Mouse (Mus musculus): ENCODE results near the gene Strn3.
"Not testable (repeated sequence)": the region's sequence is repeated elsewhere in the genome, so short reads cannot be mapped to it uniquely, and the experiment has no call there.

The Strn3 gene

DNA sequence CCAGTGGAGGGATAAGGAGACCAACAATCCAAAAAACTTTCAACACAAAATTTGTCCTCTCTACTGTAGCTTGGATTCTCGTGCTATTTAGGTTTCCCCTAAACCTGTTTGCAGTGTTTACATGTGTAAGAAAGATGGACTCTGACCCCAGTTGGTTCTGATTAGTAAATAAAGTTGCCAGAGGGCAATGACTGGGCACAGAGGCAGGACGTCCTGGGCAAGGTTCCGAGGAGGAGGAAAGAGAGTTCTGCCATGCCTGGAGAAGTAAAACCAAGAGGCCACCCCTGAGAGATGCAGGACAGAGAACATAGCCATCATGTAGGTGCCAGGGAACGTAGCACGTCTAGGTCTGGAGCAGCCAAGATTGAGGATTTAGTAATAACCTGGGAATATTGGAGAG, 79.3 kb downstream of the Strn3 start:
- no peak for DNase-seq (ENCODE audit: extremely low spot score)

DNA sequence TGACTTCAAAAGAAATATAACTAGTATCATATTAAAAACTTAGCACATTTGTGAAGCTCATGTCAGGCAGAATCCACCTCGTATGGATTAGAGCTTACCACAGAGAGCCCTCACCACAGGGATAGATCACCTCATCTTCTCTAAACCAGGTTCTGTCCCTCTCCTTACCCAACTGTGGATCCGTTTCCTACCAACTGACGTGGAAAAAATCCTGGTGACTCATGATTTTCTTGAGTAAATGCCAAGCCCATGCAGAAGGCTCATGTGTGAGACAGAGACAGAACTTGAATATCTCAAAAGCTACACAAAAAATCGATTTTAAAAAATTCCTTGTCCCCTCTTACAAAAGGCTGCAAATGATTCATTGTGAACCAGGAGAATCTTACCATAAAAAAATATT, 85.6 kb downstream of the Strn3 start:
- no peak for DNase-seq (ENCODE audit: extremely low spot score)

DNA sequence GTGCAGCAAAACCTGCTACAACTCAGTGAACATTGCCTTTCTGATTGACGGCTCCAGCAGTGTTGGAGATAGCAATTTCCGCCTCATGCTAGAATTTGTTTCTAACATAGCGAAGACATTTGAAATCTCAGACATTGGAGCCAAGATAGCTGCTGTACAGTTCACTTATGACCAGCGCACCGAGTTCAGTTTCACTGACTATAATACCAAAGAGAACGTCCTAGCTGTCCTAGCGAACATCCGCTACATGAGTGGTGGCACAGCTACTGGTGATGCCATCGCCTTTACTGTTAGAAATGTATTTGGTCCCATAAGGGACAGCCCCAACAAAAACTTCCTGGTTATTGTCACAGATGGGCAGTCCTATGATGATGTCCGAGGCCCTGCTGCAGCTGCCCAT, 88.4 kb downstream of the Strn3 start:
- no peak for DNase-seq (ENCODE audit: extremely low spot score)

DNA sequence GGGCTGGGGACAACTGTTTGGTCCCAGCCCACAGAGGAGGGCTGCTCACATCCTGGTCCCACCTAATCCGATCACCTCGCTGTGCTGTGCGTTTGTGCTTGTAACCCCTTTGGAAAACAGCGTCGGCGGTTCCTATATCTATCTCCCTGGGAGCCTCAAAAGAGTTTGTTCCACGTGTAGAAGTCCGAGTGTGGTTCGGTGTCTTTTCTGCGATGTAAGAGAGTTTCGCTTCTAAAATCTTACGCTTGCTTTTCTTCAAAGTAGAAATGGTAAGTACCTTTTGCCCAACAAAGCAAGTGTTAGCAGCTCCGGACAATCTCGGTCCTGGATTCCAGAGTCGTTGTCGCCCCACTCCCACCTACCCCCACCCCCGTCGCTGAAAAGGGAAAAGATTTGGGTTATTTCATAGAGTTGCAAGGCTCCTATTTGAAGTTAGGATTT, 97.6 kb downstream of the Strn3 start:
- DNase-seq (ENCODE audit: extremely low spot score): no peak

DNA sequence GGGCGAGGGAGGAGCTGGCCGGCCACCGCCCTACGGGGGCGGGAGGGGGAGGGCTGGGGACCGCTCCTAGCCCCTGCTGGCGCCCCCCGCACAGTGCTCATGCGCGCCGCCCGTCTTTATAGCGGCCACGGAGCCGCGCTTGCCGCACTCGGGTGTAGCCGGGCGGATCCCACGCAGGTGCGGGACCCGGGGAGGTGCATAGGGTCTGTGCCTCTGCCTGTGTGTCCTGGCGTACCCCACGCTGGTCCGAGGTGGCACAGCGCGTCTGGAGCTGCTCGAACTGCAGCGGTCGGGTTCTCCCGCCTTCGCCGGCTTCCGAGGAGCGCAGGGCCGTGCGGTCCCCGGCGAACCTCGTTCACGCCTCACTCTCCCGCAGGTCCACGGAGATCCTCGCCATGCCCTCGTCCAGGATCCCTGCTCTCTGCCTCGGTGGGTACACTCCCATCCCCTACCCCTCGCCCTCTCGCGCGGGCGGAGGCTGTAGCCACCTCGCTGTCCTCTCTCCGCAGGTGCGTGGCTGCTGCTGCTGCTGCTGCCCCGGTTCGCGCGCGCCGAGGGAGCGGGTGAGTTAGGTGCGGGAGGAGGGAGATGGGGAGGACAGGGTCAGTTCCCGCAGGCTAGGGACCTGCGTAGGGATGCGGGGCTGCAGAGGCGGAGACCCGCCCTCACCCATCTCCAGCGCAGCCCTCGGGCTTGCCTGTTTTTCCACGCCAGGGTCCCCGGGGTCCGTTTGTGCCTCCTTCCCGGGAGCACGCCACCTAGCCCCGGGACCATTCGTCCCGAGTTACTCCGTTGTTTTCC, 98.3 kb downstream of the Strn3 start, which contains the start of gene Coch:
TSS of gene Coch (plus strand) at position 113 of the 801 bp plus-strand sequence.
- peak; percentile 65 for DNase-seq (ENCODE audit: extremely low spot score)

DNA sequence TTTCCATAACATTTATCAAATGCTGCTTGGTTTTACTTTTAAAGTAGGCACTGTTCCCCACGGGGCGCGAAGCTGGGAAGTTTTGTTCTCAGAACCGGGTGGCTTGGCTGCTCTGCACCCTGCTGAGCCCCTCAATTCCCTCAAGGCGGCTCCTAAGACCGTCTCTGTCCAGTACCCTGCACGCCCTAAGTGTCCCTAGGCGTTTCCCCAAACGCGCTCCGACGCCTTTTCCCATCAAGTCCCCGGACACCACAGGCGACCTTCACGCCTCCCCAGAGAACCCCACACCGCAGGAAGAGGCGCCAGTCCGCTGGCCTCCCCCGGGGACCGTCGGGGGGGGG, 98.8 kb downstream of the Strn3 start:
- DNase-seq (ENCODE audit: extremely low spot score): peak; percentile 61

DNA sequence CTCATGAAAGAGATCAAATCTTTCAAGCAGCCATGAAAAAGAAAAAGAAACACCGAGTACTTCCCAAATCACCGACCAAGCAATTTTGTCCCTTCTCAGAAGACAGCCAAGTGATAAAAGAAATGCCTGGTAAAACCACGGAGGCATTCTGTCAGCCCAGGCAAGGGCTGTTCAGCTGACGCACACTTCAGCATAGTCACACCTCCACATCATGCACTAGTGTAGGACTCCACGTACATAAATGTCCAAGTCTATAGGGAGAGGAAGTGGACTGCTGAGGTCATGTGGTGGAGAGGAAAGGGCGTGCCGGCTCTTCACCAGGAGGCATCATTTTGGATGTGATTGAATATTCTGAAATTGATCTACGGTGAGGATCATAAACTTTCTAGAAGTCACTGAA, 99.8 kb downstream of the Strn3 start:
- DNase-seq (ENCODE audit: extremely low spot score): no peak

DNA sequence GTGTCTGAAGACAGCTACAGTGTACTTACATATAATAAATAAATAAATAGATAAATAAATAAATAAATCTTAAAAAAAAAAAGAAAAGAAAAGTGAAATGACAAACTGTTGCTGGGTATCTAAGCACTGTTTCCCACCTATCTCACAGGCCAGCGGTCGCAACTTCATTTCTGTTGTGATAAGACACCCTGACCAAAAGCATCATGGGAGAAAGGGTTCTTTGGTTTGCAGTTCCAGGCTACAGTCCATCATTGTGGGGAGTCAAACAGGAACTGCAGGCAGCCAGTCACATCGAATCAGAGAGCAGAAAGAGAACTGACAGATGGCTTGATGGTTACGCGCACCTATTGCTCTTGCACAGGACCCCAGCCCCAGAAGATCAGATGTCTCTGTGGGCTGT, 102.4 kb downstream of the Strn3 start:
- no peak for DNase-seq (ENCODE audit: extremely low spot score)

DNA sequence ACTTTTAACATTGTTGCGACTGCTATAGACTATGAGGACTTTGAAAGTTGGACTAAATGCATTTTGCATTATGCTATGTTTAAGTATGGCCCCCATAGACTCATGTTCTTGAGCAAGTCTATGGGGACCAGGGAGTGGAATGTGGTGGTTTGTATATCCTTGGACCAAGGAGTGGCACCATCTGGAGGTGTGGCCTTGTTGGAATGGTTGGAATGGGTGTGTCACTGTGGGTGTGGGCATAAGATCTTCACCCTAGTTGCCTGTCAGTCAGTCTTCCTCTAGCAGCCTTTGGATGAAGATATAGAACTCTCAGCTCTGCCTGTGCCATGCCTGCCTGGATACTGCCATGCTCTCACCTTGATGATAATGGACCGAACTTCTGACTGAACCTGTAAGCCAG, 113.9 kb downstream of the Strn3 start:
- DNase-seq (ENCODE audit: extremely low spot score): not testable (repeated sequence)

DNA sequence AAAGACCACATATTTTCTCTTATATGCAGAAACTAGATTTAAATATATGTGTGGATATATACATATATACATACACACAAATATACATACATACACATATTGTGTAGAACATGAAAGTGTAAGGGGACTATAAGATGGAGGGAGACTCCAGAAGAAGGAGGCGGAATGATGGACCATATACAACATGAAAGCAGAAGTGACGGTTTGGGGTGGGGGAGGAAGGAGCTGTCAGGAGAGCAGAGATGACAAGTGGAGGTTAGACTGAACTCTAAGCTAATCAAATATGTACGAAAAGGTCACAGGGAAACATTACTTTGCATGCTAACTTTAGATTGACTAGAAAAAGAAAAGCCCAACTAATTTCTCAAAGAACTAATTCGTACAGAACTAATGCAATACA, 119.0 kb downstream of the Strn3 start:
- DNase-seq (ENCODE audit: extremely low spot score): no peak

DNA sequence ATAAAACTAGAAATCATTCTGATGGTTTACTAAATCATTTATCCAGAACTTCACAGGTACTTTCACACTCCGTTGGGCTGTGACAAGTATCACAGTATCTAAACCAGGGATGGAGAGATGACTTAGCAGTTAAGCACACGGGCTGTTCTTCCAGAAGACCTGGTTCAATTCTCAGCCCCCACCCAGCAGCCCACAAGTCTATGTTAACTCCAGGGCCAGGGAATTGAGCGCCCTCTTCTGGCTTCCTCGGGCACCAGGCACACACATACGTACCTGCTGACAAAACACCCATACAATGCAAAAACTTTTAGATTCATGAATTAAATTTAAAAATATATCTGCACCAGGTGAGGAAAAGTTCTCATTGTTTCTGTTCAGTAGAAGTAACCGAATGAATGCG, 121.8 kb downstream of the Strn3 start:
- no peak for DNase-seq (ENCODE audit: extremely low spot score)

DNA sequence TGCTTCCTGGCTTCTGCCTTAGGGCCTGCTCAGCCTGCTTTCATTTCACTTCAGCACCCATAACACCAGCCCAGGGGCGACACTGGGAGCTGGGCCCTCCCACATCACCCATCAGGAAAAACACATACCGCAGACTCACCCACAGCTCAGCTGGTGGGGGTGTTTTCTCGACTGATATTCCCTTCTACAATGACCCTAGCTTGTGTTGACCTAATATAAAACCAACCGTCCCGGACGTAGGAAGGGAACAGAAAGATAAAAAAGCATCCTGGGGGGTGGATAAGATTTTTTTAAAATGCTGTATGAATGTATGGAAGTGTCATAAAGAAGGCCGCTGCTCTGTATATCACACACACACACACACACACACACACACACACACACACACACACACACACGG, 122.2 kb downstream of the Strn3 start:
- no peak for DNase-seq (ENCODE audit: extremely low spot score)

DNA sequence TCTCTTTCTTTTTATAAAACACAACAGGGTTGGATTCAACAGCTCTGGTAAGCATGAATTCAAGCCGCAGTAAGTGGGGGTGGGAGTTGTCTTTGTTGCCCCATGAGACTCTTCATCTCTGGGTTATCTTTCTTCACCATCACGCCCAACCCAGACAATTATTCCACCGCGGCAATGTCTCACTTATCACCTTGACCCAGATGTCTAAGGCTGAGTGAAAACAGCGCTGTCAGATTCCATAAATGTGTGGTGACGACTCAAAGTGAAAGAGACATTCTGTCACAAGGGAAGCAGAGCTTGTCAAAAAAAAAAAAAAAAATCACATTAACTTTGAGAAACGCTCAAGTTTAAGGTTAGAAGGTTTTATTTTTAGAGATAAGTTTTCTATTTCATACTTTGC, 124.5 kb downstream of the Strn3 start:
- no peak for DNase-seq (ENCODE audit: extremely low spot score)

DNA sequence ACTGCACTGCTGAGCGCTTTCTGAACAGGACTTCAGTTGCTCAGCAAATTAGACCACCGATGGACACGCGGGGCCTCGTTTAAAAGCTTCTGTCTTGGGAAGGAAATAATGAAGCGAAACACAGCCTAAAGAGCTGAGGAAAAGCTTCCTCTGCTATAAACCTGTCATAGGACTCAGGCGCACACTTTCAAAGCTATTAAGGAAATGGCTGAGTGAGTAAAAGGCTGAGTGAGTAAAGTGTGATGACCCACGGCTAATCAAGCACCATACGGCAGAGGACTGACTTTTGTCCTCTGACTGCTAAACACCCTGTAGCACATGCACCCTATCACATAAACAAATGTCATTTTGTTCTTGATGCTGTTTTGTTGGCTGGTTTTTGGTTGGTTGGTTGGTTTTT, 130.3 kb downstream of the Strn3 start:
- DNase-seq (ENCODE audit: extremely low spot score): no peak
